Mouse (Mus musculus) liver, embryonic 13.5 days (tissue): ENCODE results near the gene Olfr133. TPM values are rescaled to one million over a fixed set of nuclear protein-coding genes. Genes with fewer than 3 reads are reported as not detected.
"Not testable (repeated sequence)": the region's sequence is repeated elsewhere in the genome, so short reads cannot be mapped to it uniquely, and the experiment has no call there.

Experiments
- ATAC-seq: fragments of 200-750 bp; cut with Nextera tagmentation; 2 replicates; pipeline ENCODE4 v1.8.0; 2017; ENCODE audit warnings: low read depth, mild to moderate bottlenecking, moderate number of reproducible peaks, moderate library complexity
- DNase-seq: peaks from one replicate; pipeline ENCODE4 v3.0.0; 2022
- H3K27ac ChIP-seq: fragments of 300-500 bp; sonication (generic); 2 replicates; pipeline ENCODE4 v1.5.1; 2015; ENCODE audit warnings: moderate library complexity, mild to moderate bottlenecking, inconsistent platforms
- H3K27me3 ChIP-seq: fragments of 300-500 bp; sonication (generic); 2 replicates; pipeline ENCODE4 v1.6.1; 2015; ENCODE audit warnings: mild to moderate bottlenecking, inconsistent platforms
- H3K36me3 ChIP-seq: fragments of 300-500 bp; sonication (generic); 2 replicates; pipeline ENCODE4 v1.6.1; 2015; ENCODE audit warnings: mild to moderate bottlenecking, inconsistent platforms
- H3K4me1 ChIP-seq: fragments of 300-500 bp; sonication (generic); replicated peaks from 2 replicates; pipeline ENCODE4 v1.6.1; 2015; ENCODE audit warnings: inconsistent platforms
- H3K4me2 ChIP-seq: fragments of 300-500 bp; sonication (generic); 2 replicates; pipeline ENCODE4 v1.6.1; 2015; ENCODE audit warnings: inconsistent platforms, mild to moderate bottlenecking, moderate library complexity
- H3K4me3 ChIP-seq: fragments of 300-500 bp; sonication (generic); replicated peaks from 2 replicates; pipeline ENCODE4 v1.5.1; 2015; ENCODE audit warnings: mild to moderate bottlenecking, inconsistent platforms
- H3K9ac ChIP-seq: fragments of 300-500 bp; sonication (generic); 2 replicates; pipeline ENCODE4 v1.6.1; 2015; ENCODE audit warnings: mild to moderate bottlenecking, inconsistent platforms
- H3K9me3 ChIP-seq: fragments of 300-500 bp; sonication (generic); replicated peaks from 2 replicates; pipeline ENCODE4 v1.6.1; 2016; ENCODE audit warnings: inconsistent platforms
- WGBS: fragments of 180-500 bp; shearing (Covaris S2); methylation state at CpG from one replicate; pipeline ENCODE4 v1.1.7; 2015; ENCODE audit not compliant: insufficient replicate concordance; 5-methylcytosine and 5-hydroxymethylcytosine counted together
- polyA plus RNA-seq: library from polyadenylated mRNA; unstranded; fragments of >200 nt; fragmentation: Nextera tagmentation; extraction: Ambion mirVana; gene quantifications from 2 replicates; pipeline ENCODE4 v1.2.1, GENCODE M21; 2015

Olfr133 gene
- polyA plus RNA-seq = not detected in 2 replicates

DNA sequence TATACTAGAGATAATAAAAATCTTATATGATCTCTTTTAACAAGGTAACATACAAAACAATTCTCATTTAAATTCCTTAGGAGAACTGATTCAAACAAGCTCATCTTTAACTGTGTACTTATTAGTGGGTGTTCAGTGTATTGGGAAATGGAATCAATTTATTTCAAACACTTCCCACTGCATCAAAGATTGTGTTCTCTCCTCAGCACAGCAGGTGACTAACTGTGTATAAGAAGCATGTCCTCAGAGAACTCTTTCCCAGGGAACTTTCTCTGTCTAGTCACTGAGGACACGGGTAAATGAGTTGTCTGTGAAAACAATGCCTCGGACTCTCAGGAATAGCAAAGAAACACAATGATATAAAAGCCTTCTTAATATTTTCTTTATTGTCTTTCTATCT is at the start of gene Olfr133:
Gene Olfr133, plus strand, starts transcription at position 301 of the 400 bp plus-strand sequence.
- ATAC-seq (no peak), DNase-seq (no peak)
- H3K4me2 ChIP-seq = no peak within 1 kb of the TSS
- H3K9ac ChIP-seq = no peak within 1 kb of the TSS
- H3K4me1 ChIP-seq = no peaks in the 10 kb centered on the region
- no peak within 1 kb of the TSS for H3K4me3 ChIP-seq
- H3K9me3 ChIP-seq = no peaks in the 10 kb centered on the region
- 67% methylated on average over 2 of the region's 2 CpGs for WGBS
- H3K27ac ChIP-seq = no peak within 1 kb of the TSS
- no peaks in the 10 kb centered on the region for H3K27me3 ChIP-seq
- H3K36me3 ChIP-seq = no peaks in the 10 kb centered on the region

DNA sequence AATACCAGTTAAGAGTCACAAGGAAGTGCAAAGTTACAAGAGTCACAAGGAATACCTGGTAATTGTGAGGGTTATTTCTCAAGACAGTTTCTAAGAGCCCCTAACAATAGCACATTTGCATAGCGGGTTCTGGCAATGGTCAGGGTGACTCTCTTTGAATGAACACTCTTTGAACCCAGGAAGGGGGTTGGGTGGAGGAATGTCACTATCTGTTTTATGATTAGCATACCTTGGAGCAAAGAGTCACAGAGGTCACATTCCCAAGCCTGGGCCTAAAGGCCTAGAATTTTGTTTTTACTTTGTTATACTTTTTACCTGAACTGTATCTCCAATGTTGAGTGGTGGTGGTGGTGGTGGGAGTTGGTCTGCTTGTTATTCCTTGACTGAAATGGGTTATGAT is 20.9 kb upstream of the Olfr133 start:
- H3K4me2 ChIP-seq, H3K4me1 ChIP-seq, DNase-seq, H3K27ac ChIP-seq, H3K36me3 ChIP-seq, H3K27me3 ChIP-seq, H3K9me3 ChIP-seq, ATAC-seq, H3K9ac ChIP-seq, H3K4me3 ChIP-seq: not testable (repeated sequence)
- WGBS = 63% methylated on average over 1 of the region's 1 CpGs

DNA sequence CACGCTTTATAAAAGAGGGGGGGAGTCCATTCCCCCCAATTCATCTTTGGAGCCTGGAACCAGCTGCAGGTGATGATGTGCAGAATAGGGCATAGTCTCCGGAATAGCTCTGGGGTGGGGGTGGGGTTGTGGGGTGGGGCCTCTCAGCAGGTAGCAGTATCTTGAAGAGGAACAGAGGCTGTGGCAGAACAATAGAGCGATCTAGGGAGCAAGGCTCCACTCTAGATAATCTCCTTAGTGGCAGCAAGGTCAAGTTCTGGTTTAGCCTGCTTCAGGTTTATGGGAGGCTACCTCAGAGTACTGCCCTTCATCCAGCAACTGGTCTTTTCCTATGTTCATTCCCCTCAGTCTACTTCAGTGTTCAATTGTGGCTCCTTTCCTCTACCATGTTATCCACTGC is 19.7 kb upstream of the Olfr133 start:
- H3K4me3 ChIP-seq, ATAC-seq, H3K9ac ChIP-seq, H3K4me2 ChIP-seq, H3K9me3 ChIP-seq, H3K27me3 ChIP-seq, H3K27ac ChIP-seq, H3K36me3 ChIP-seq, H3K4me1 ChIP-seq, DNase-seq: not testable (repeated sequence)
- 58% methylated on average over 3 of the region's 3 CpGs for WGBS

DNA sequence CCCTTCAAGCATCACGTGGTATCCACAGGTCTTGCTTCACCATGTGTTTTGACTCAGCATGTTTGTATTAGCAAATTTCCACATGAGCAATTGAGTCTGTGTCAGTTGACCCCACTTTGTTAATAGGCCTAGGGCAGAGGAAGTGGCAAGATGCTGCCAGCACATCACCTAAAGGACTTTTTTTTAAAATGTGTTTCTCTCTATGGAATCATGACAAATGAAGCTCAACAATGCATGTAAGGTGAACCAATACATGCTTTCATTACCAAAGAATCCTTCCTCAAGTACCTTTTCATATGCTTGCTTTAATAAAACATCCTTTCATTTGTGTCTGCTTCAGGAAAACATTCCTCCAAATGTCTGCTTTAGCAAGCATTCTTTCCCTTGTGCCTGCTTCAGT is 10.7 kb upstream of the Olfr133 start, which contains the start of gene Olfr132:
Gene Olfr132, minus strand, starts transcription at position 101 of the 400 bp plus-strand sequence.
- ATAC-seq = no peak
- H3K4me2 ChIP-seq = no peak within 1 kb of the TSS
- WGBS = 65% methylated on average over 1 of the region's 1 CpGs
- H3K9me3 ChIP-seq = 0 out of 2 replicates have a peak, but pooled peaks cover 4% of the 10 kb centered on the region
- no peak within 1 kb of the TSS for H3K9ac ChIP-seq
- no peak within 1 kb of the TSS for H3K4me3 ChIP-seq
- H3K27ac ChIP-seq = no peak within 1 kb of the TSS
- H3K27me3 ChIP-seq = no peaks in the 10 kb centered on the region
- H3K36me3 ChIP-seq = no peaks in the 10 kb centered on the region
- no peaks in the 10 kb centered on the region for H3K4me1 ChIP-seq
- no peak for DNase-seq

DNA sequence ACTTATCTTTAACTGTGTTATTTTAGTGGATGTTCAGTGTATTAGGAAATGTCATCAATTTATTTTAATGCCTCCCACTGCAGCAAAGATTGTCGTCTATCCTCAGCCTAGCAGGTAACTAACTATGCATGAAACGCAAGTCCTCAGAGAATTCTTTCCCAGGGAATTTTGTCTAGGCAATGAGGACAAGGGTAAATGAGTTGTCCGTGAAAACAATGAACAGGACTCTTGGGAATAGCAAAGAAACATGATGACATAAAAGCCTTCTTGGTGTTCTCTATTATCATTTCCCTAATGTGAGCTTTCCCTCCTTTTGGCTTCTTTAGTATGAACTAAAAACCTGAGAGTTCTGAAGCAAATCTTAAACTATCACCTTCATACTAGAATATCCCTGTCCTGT is 26.0 kb downstream of the Olfr133 start, which contains the start of gene Olfr134:
Gene Olfr134, plus strand, starts transcription at position 301 of the 400 bp plus-strand sequence.
- DNase-seq (no peak), ATAC-seq (no peak)
- no peaks in the 10 kb centered on the region for H3K9me3 ChIP-seq
- H3K4me1 ChIP-seq = no peaks in the 10 kb centered on the region
- no peaks in the 10 kb centered on the region for H3K36me3 ChIP-seq
- WGBS = 51% methylated on average over 3 of the region's 3 CpGs
- H3K4me3 ChIP-seq = no peak within 1 kb of the TSS
- H3K27me3 ChIP-seq = no peaks in the 10 kb centered on the region
- H3K9ac ChIP-seq = no peak within 1 kb of the TSS
- no peak within 1 kb of the TSS for H3K4me2 ChIP-seq
- H3K27ac ChIP-seq = no peak within 1 kb of the TSS

Other genes starting within 250 kb of the Olfr133 start
- not detected in 2 replicates for gene Olfr127, start 244.8 kb upstream of the Olfr133 start, polyA plus RNA-seq
- gene Olfr128, start 224.7 kb upstream of the Olfr133 start, polyA plus RNA-seq = not detected in 2 replicates
- gene Olfr761, start 192.2 kb upstream of the Olfr133 start, polyA plus RNA-seq = not detected in 2 replicates
- not detected in 2 replicates for gene Olfr129, start 85.2 kb upstream of the Olfr133 start, polyA plus RNA-seq
- not detected in 2 replicates for gene Olfr130, start 81.4 kb upstream of the Olfr133 start, polyA plus RNA-seq
- gene Olfr131, start 56.6 kb upstream of the Olfr133 start, polyA plus RNA-seq = not detected in 2 replicates
- not detected in 2 replicates for gene Olfr132, start 10.8 kb upstream of the Olfr133 start, polyA plus RNA-seq
- not detected in 2 replicates for gene Olfr134, start 26.1 kb downstream of the Olfr133 start, polyA plus RNA-seq
- gene Olfr135, start 59.1 kb downstream of the Olfr133 start, polyA plus RNA-seq = not detected in 2 replicates
- not detected in 2 replicates for gene Olfr138, start 115.8 kb downstream of the Olfr133 start, polyA plus RNA-seq
- not detected in 2 replicates for gene Olfr137, start 162.3 kb downstream of the Olfr133 start, polyA plus RNA-seq
- gene Olfr136, start 184.6 kb downstream of the Olfr133 start, polyA plus RNA-seq = not detected in 2 replicates